Mouse (Mus musculus) limb, embryonic 14.5 days (tissue): ENCODE measurements around the gene Gm7534. TPM values are rescaled to one million over a fixed set of nuclear protein-coding genes. Genes with fewer than 3 reads are reported as not detected.
"Not testable (repeated sequence)": the region's sequence is repeated elsewhere in the genome, so short reads cannot be mapped to it uniquely, and the experiment has no call there.

Source experiments
- ATAC-seq: fragments of 200-750 bp; cut with Nextera tagmentation; 2 replicates; pipeline ENCODE4 v1.8.0; 2017; ENCODE audit warnings: low read depth, moderate number of reproducible peaks, moderate TSS enrichment; ENCODE audit not compliant: low FRiP score
- DNase-seq: peaks from one replicate; pipeline ENCODE4 v3.0.0-alpha.2; 2015; ENCODE audit warnings: low spot score
- H3K27ac ChIP-seq: fragments of 300-500 bp; sonication (generic); replicated peaks from 2 replicates; pipeline ENCODE4 v1.5.1; 2014; ENCODE audit warnings: low read depth, mild to moderate bottlenecking, low read length, moderate library complexity, mixed read lengths
- H3K27me3 ChIP-seq: fragments of 300-500 bp; sonication (generic); 2 replicates; pipeline ENCODE4 v1.6.1; 2014; ENCODE audit warnings: low read length, mixed read lengths; ENCODE audit not compliant: control insufficient read depth, insufficient read depth
- H3K36me3 ChIP-seq: fragments of 300-500 bp; sonication (generic); 2 replicates; pipeline ENCODE4 v1.6.1; 2014; ENCODE audit warnings: mild to moderate bottlenecking, low read length, moderate library complexity, mixed read lengths; ENCODE audit not compliant: control insufficient read depth, insufficient read depth
- H3K4me1 ChIP-seq: fragments of 300-500 bp; sonication (generic); 2 replicates; pipeline ENCODE4 v1.6.1; 2014; ENCODE audit warnings: antibody characterized with exemption, low read length, mixed read lengths; ENCODE audit not compliant: control insufficient read depth, insufficient read depth
- H3K4me2 ChIP-seq: fragments of 300-500 bp; sonication (generic); replicated peaks from 2 replicates; pipeline ENCODE4 v1.6.1; 2014; ENCODE audit warnings: low read depth, mild to moderate bottlenecking, low read length, moderate library complexity; ENCODE audit not compliant: severe bottlenecking
- H3K4me3 ChIP-seq: fragments of 300-500 bp; sonication (generic); replicated peaks from 2 replicates; pipeline ENCODE4 v1.5.1; 2014; ENCODE audit warnings: low read length
- H3K9ac ChIP-seq: fragments of 300-500 bp; sonication (generic); 2 replicates; pipeline ENCODE4 v1.6.1; 2014; ENCODE audit warnings: mild to moderate bottlenecking, low read depth, low read length, moderate library complexity; ENCODE audit not compliant: severe bottlenecking
- H3K9me3 ChIP-seq: fragments of 300-500 bp; sonication (generic); 2 replicates; pipeline ENCODE4 v1.6.1; 2016; ENCODE audit warnings: low read length; ENCODE audit not compliant: control insufficient read depth
- POLR2A ChIP-seq: fragments of 200-500 bp; IDR thresholded peaks from 2 replicates; pipeline ENCODE4 v1.8.0; 2012; ENCODE audit warnings: inconsistent platforms, mild to moderate bottlenecking, moderate library complexity, borderline replicate concordance; ENCODE audit not compliant: insufficient read depth, insufficient read length; ENCODE audit errors: extremely low read depth
- WGBS: fragments of 180-500 bp; shearing (Covaris S2); extraction: QIAGEN DNeasy Blood & Tissue Kit; methylation state at CpG from one replicate; pipeline ENCODE4 v1.1.7; 2014; 5-methylcytosine and 5-hydroxymethylcytosine counted together
- polyA plus RNA-seq, 2 experiments: library from polyadenylated mRNA; depleted of rRNA in 1 of 2; stranded (reverse) in 1 of 2; unstranded in 1 of 2; fragments of >200 nt; fragmentation: Nextera tagmentation in 1 of 2; extraction: Ambion mirVana in 1 of 2; gene quantifications; 2 replicates each; pipeline versions ENCODE4 v1.2.1 to v1.2.3; 2012 to 2014

Gene Gm7534
- polyA plus RNA-seq, 2 experiments, result not detected

- Histone ChIP-seq H3K36me3 (peaks cover 5% of the 10 kb centered on the region; the same call in 1 of the 2 replicates), H3K27ac (no peak overlapping the region), H3K9ac (no peak overlapping the region), H3K4me1 (no peaks in the 10 kb centered on the region), H3K9me3 (no peaks in the 10 kb centered on the region), H3K27me3 (no peaks in the 10 kb centered on the region), H3K4me3 (no peak overlapping the region), H3K4me2 (no peak overlapping the region)
- no peak for TF ChIP-seq POLR2A
- DNase-seq (no peak), ATAC-seq (no peak)
- WGBS, result 91% methylated on average over 3 of the region's 3 CpGs
These were observed 30.4 kb downstream of the Gm7534 start for GRCm38 (mm10) chr4:134172391-134172790.

GRCm38 (mm10) chr4:134166906-134167305 lies 35.9 kb downstream of the Gm7534 start:
- no peak overlapping the region for H3K27ac ChIP-seq
- H3K4me1 ChIP-seq, result no peaks in the 10 kb centered on the region
- no peak for TF ChIP-seq POLR2A
- H3K36me3 ChIP-seq, result peaks cover 13% of the 10 kb centered on the region
- H3K9ac ChIP-seq, result no peak overlapping the region
- ATAC-seq (no peak), DNase-seq (no peak)
- 92% methylated on average over 3 of the region's 3 CpGs for WGBS
- no peaks in the 10 kb centered on the region for H3K9me3 ChIP-seq
- H3K27me3 ChIP-seq, result no peaks in the 10 kb centered on the region
- H3K4me2 ChIP-seq, result no peak overlapping the region
- no peak overlapping the region for H3K4me3 ChIP-seq

GRCm38 (mm10) chr4:134165548-134166465 lies 37.0 kb downstream of the Gm7534 start:
- DNase-seq (no peak), ATAC-seq (no peak)
- Histone ChIP-seq H3K9ac (no peak overlapping the region), H3K4me1 (no peaks in the 10 kb centered on the region), H3K4me3 (no peak overlapping the region), H3K9me3 (no peaks in the 10 kb centered on the region), H3K4me2 (no peak overlapping the region), H3K27me3 (no peaks in the 10 kb centered on the region), H3K36me3 (peaks cover 8% of the 10 kb centered on the region), H3K27ac (no peak overlapping the region)
- 84% methylated on average over 3 of the region's 3 CpGs for WGBS
- no peak for TF ChIP-seq POLR2A

- WGBS, result 63% methylated on average over 6 of the region's 6 CpGs
- no peaks in the 10 kb centered on the region for H3K4me1 ChIP-seq
- no peak for TF ChIP-seq POLR2A
- no peak for ATAC-seq
- no peaks in the 10 kb centered on the region for H3K9me3 ChIP-seq
- no peak overlapping the region for H3K4me2 ChIP-seq
- no peak overlapping the region for H3K9ac ChIP-seq
- H3K27ac ChIP-seq, result no peak overlapping the region
- no peaks in the 10 kb centered on the region for H3K27me3 ChIP-seq
- DNase-seq, result peak; percentile 34
- H3K4me3 ChIP-seq, result no peak overlapping the region
- peaks cover 8% of the 10 kb centered on the region for H3K36me3 ChIP-seq
These were observed 37.8 kb downstream of the Gm7534 start for GRCm38 (mm10) chr4:134165024-134165423.

- Histone ChIP-seq H3K4me1 (no peaks in the 10 kb centered on the region), H3K27ac (no peak overlapping the region), H3K36me3 (peaks cover 8% of the 10 kb centered on the region), H3K27me3 (no peaks in the 10 kb centered on the region), H3K4me2 (no peak overlapping the region), H3K4me3 (no peak overlapping the region), H3K9me3 (no peaks in the 10 kb centered on the region), H3K9ac (no peak overlapping the region)
- WGBS, result 91% methylated on average over 5 of the region's 6 CpGs
- TF ChIP-seq POLR2A, result no peak
- DNase-seq, result no peak
- no peak for ATAC-seq
These were observed 38.2 kb downstream of the Gm7534 start for GRCm38 (mm10) chr4:134164591-134164990.

GRCm38 (mm10) chr4:134160071-134160470 lies 42.7 kb downstream of the Gm7534 start:
- not testable (repeated sequence) for DNase-seq, H3K36me3 ChIP-seq, H3K27me3 ChIP-seq, ATAC-seq, H3K4me1 ChIP-seq, H3K27ac ChIP-seq, H3K9me3 ChIP-seq
- Histone ChIP-seq H3K4me3 (peak overlapping the region; percentile 47), H3K9ac (peak overlapping the region; percentile 47), H3K4me2 (peak overlapping the region; percentile 43)
- WGBS, result under 1% methylated on average over 27 of the region's 30 CpGs
